Mouse (Mus musculus) E14TG2a.4 (cell line): ENCODE results near the gene Hal.

Source experiments
- CTCF ChIP-seq: conservative IDR thresholded peaks from 2 replicates; pipeline ENCODE4 v1.5.1; 2014; ENCODE audit warnings: low read length
- NANOG ChIP-seq: IDR thresholded peaks from 2 replicates; pipeline ENCODE4 v1.6.1; 2014; ENCODE audit warnings: borderline replicate concordance, low read length, mixed read lengths

- TF ChIP-seq CTCF (no peak), NANOG (no peak)
Observed at GRCm38 (mm10) chr10:93525329-93525728, 36.8 kb downstream of the Hal start.
